Mouse (Mus musculus): ENCODE measurements around the gene Arl5c. TPM values are rescaled to one million over a fixed set of nuclear protein-coding genes. Genes with fewer than 3 reads are reported as not detected.

Gene Arl5c
- polyA plus RNA-seq, 1 experiment from 2014 or later = 6.9 TPM

- H3K4me3 ChIP-seq = peak overlapping the region; percentile 13; the same call in 1 of the 2 replicates
- H3K27me3 ChIP-seq = no peaks in the 10 kb centered on the region
- H3K4me2 ChIP-seq (replicated peaks) = peak overlapping the region; percentile 73
- peak overlapping the region; percentile 38; the same call in 1 of the 2 replicates for H3K9ac ChIP-seq (replicated peaks)
- peaks cover 48% of the 10 kb centered on the region for H3K4me1 ChIP-seq
- 0 out of 2 replicates have a peak, but pooled peaks have one; percentile 11 for ATAC-seq (replicated peaks)
- H3K9me3 ChIP-seq = no peaks in the 10 kb centered on the region
- 31% methylated on average over 10 of the region's 10 CpGs for WGBS
- H3K27ac ChIP-seq (replicated peaks) = peak overlapping the region; percentile 87
- H3K36me3 ChIP-seq = peaks cover 39% of the 10 kb centered on the region
Observed at GRCm38 (mm10) chr11:98018858-98019641, 23.1 kb upstream of the Arl5c start.

- no peak for ATAC-seq (replicated peaks)
- 74% methylated on average over 6 of the region's 6 CpGs for WGBS
- H3K27me3 ChIP-seq = no peaks in the 10 kb centered on the region
- no peak overlapping the region for H3K27ac ChIP-seq (replicated peaks)
- peaks cover 44% of the 10 kb centered on the region for H3K4me1 ChIP-seq
- no peak overlapping the region for H3K4me3 ChIP-seq
- H3K9ac ChIP-seq (replicated peaks) = peak overlapping the region; percentile 22; the same call in 1 of the 2 replicates
- H3K36me3 ChIP-seq = peaks cover 42% of the 10 kb centered on the region
- H3K4me2 ChIP-seq (replicated peaks) = no peak overlapping the region
- H3K9me3 ChIP-seq = no peaks in the 10 kb centered on the region
Observed at GRCm38 (mm10) chr11:98018222-98018621, 22.2 kb upstream of the Arl5c start.

- H3K4me2 ChIP-seq (replicated peaks) = no peak overlapping the region
- peaks cover 42% of the 10 kb centered on the region for H3K36me3 ChIP-seq
- WGBS = 84% methylated on average over 4 of the region's 4 CpGs
- H3K4me3 ChIP-seq = no peak overlapping the region
- H3K9me3 ChIP-seq = no peaks in the 10 kb centered on the region
- H3K4me1 ChIP-seq = peaks cover 38% of the 10 kb centered on the region
- no peaks in the 10 kb centered on the region for H3K27me3 ChIP-seq
- no peak overlapping the region for H3K27ac ChIP-seq (replicated peaks)
- no peak overlapping the region for H3K9ac ChIP-seq (replicated peaks)
- ATAC-seq (replicated peaks) = no peak
Observed at GRCm38 (mm10) chr11:98016824-98017223, 20.8 kb upstream of the Arl5c start.

GRCm38 (mm10) chr11:98016177-98016576 lies 20.2 kb upstream of the Arl5c start:
- Histone ChIP-seq H3K27ac (replicated peaks) (no peak overlapping the region), H3K4me3 (no peak overlapping the region), H3K9ac (replicated peaks) (no peak overlapping the region), H3K4me2 (replicated peaks) (no peak overlapping the region), H3K27me3 (no peaks in the 10 kb centered on the region), H3K4me1 (peaks cover 31% of the 10 kb centered on the region), H3K9me3 (no peaks in the 10 kb centered on the region), H3K36me3 (peaks cover 47% of the 10 kb centered on the region)
- WGBS = 94% methylated on average over 5 of the region's 5 CpGs
- no peak for ATAC-seq (replicated peaks)

- H3K27ac ChIP-seq (replicated peaks) = no peak overlapping the region
- no peaks in the 10 kb centered on the region for H3K4me1 ChIP-seq
- H3K36me3 ChIP-seq = peaks cover 71% of the 10 kb centered on the region
- H3K4me2 ChIP-seq (replicated peaks) = no peak overlapping the region
- 82% methylated on average over 10 of the region's 10 CpGs for WGBS
- no peak for ATAC-seq (replicated peaks)
- no peak overlapping the region for H3K9ac ChIP-seq (replicated peaks)
- no peaks in the 10 kb centered on the region for H3K9me3 ChIP-seq
- no peaks in the 10 kb centered on the region for H3K27me3 ChIP-seq
- no peak overlapping the region for H3K4me3 ChIP-seq
Observed at GRCm38 (mm10) chr11:98012831-98013230, 16.9 kb upstream of the Arl5c start.

- Histone ChIP-seq H3K27me3 (no peaks in the 10 kb centered on the region), H3K27ac (replicated peaks) (no peak overlapping the region), H3K4me2 (replicated peaks) (no peak overlapping the region), H3K9me3 (no peaks in the 10 kb centered on the region), H3K4me3 (no peak overlapping the region), H3K36me3 (peaks cover 68% of the 10 kb centered on the region), H3K4me1 (no peaks in the 10 kb centered on the region), H3K9ac (replicated peaks) (no peak overlapping the region)
- ATAC-seq (replicated peaks) = no peak
- 77% methylated on average over 9 of the region's 9 CpGs for WGBS
Observed at GRCm38 (mm10) chr11:98011716-98012115, 15.7 kb upstream of the Arl5c start.

GRCm38 (mm10) chr11:98008087-98008486 lies 12.1 kb upstream of the Arl5c start:
- WGBS = 87% methylated on average over 11 of the region's 11 CpGs
- Histone ChIP-seq H3K4me1 (peaks cover 10% of the 10 kb centered on the region), H3K36me3 (peaks cover 64% of the 10 kb centered on the region), H3K9me3 (no peaks in the 10 kb centered on the region), H3K4me3 (no peak overlapping the region), H3K27ac (replicated peaks) (no peak overlapping the region), H3K9ac (replicated peaks) (no peak overlapping the region), H3K27me3 (no peaks in the 10 kb centered on the region), H3K4me2 (replicated peaks) (no peak overlapping the region)
- ATAC-seq (replicated peaks) = no peak

GRCm38 (mm10) chr11:98005686-98006085 lies 9.7 kb upstream of the Arl5c start:
- no peaks in the 10 kb centered on the region for H3K27me3 ChIP-seq
- no peak overlapping the region for H3K4me3 ChIP-seq
- no peak overlapping the region for H3K4me2 ChIP-seq (replicated peaks)
- no peak for ATAC-seq (replicated peaks)
- 82% methylated on average over 10 of the region's 10 CpGs for WGBS
- H3K9me3 ChIP-seq = no peaks in the 10 kb centered on the region
- H3K27ac ChIP-seq (replicated peaks) = no peak overlapping the region
- peaks cover 58% of the 10 kb centered on the region for H3K36me3 ChIP-seq
- no peak overlapping the region for H3K9ac ChIP-seq (replicated peaks)
- H3K4me1 ChIP-seq = peaks cover 19% of the 10 kb centered on the region

GRCm38 (mm10) chr11:98005076-98005475 lies 9.1 kb upstream of the Arl5c start:
- Histone ChIP-seq H3K4me3 (no peak overlapping the region), H3K27me3 (no peaks in the 10 kb centered on the region), H3K4me1 (peaks cover 19% of the 10 kb centered on the region), H3K9me3 (no peaks in the 10 kb centered on the region), H3K27ac (replicated peaks) (no peak overlapping the region), H3K36me3 (peaks cover 53% of the 10 kb centered on the region), H3K4me2 (replicated peaks) (no peak overlapping the region), H3K9ac (replicated peaks) (no peak overlapping the region)
- WGBS = 54% methylated on average over 13 of the region's 13 CpGs
- ATAC-seq (replicated peaks) = no peak

GRCm38 (mm10) chr11:98004161-98004560 lies 8.2 kb upstream of the Arl5c start:
- no peak overlapping the region for H3K9ac ChIP-seq (replicated peaks)
- no peak for ATAC-seq (replicated peaks)
- no peak overlapping the region for H3K4me3 ChIP-seq
- H3K27ac ChIP-seq (replicated peaks) = peak overlapping the region; percentile 42; the same call in 1 of the 2 replicates
- WGBS = 54% methylated on average over 8 of the region's 8 CpGs
- H3K27me3 ChIP-seq = no peaks in the 10 kb centered on the region
- H3K9me3 ChIP-seq = no peaks in the 10 kb centered on the region
- H3K36me3 ChIP-seq = peaks cover 44% of the 10 kb centered on the region
- H3K4me2 ChIP-seq (replicated peaks) = no peak overlapping the region
- H3K4me1 ChIP-seq = peaks cover 19% of the 10 kb centered on the region

- WGBS = 24% methylated on average over 17 of the region's 17 CpGs
- H3K4me2 ChIP-seq (replicated peaks) = no peak overlapping the region
- ATAC-seq (replicated peaks) = peak; percentile 27
- H3K4me3 ChIP-seq = no peak overlapping the region
- no peak overlapping the region for H3K27ac ChIP-seq (replicated peaks)
- peaks cover 37% of the 10 kb centered on the region for H3K36me3 ChIP-seq
- H3K9ac ChIP-seq (replicated peaks) = no peak overlapping the region
- no peaks in the 10 kb centered on the region for H3K9me3 ChIP-seq
- H3K4me1 ChIP-seq = peaks cover 19% of the 10 kb centered on the region
- no peaks in the 10 kb centered on the region for H3K27me3 ChIP-seq
Observed at GRCm38 (mm10) chr11:98003171-98003671, 7.2 kb upstream of the Arl5c start.

GRCm38 (mm10) chr11:98002627-98003026 lies 6.6 kb upstream of the Arl5c start:
- H3K4me2 ChIP-seq (replicated peaks) = peak overlapping the region; percentile 11; the same call in 1 of the 2 replicates
- no peaks in the 10 kb centered on the region for H3K27me3 ChIP-seq
- WGBS = 12% methylated on average over 12 of the region's 12 CpGs
- no peak for ATAC-seq (replicated peaks)
- no peak overlapping the region for H3K27ac ChIP-seq (replicated peaks)
- H3K9ac ChIP-seq (replicated peaks) = no peak overlapping the region
- no peaks in the 10 kb centered on the region for H3K9me3 ChIP-seq
- H3K36me3 ChIP-seq = peaks cover 35% of the 10 kb centered on the region
- H3K4me1 ChIP-seq = peaks cover 19% of the 10 kb centered on the region
- no peak overlapping the region for H3K4me3 ChIP-seq
